Mouse (Mus musculus) midbrain, embryonic 13.5 days (tissue): ENCODE data around the gene Tut4. TPM values are rescaled to one million over a fixed set of nuclear protein-coding genes. Genes with fewer than 3 reads are reported as not detected.
A peak's percentile ranks its signal among the peaks of the same experiment; 100 is the strongest.

Experiments used
- ATAC-seq: fragments of 200-750 bp; cut with Nextera tagmentation; 2 replicates; pipeline ENCODE4 v1.8.0; 2017; ENCODE audit warnings: mild to moderate bottlenecking, moderate TSS enrichment, moderate library complexity
- H3K27ac ChIP-seq: fragments of 300-500 bp; sonication (generic); 2 replicates; pipeline ENCODE4 v1.5.1; 2015; ENCODE audit warnings: inconsistent platforms, mild to moderate bottlenecking, moderate library complexity
- H3K27me3 ChIP-seq: fragments of 300-500 bp; sonication (generic); 2 replicates; pipeline ENCODE4 v1.6.1; 2015; ENCODE audit warnings: mild to moderate bottlenecking, inconsistent platforms
- H3K36me3 ChIP-seq: fragments of 300-500 bp; sonication (generic); 2 replicates; pipeline ENCODE4 v1.6.1; 2015; ENCODE audit warnings: mild to moderate bottlenecking, inconsistent platforms
- H3K4me1 ChIP-seq: fragments of 300-500 bp; sonication (generic); replicated peaks from 2 replicates; pipeline ENCODE4 v1.6.1; 2015; ENCODE audit warnings: inconsistent platforms
- H3K4me2 ChIP-seq: fragments of 300-500 bp; sonication (generic); replicated peaks from 2 replicates; pipeline ENCODE4 v1.6.1; 2015; ENCODE audit warnings: moderate library complexity, mild to moderate bottlenecking, inconsistent platforms
- H3K4me3 ChIP-seq: fragments of 300-500 bp; sonication (generic); replicated peaks from 2 replicates; pipeline ENCODE4 v1.5.1; 2015; ENCODE audit warnings: mild to moderate bottlenecking, inconsistent platforms
- H3K9ac ChIP-seq: fragments of 300-500 bp; sonication (generic); replicated peaks from 2 replicates; pipeline ENCODE4 v1.6.1; 2015; ENCODE audit warnings: mild to moderate bottlenecking, inconsistent platforms
- H3K9me3 ChIP-seq: fragments of 300-500 bp; sonication (generic); 2 replicates; pipeline ENCODE4 v1.6.1; 2016; ENCODE audit warnings: mild to moderate bottlenecking, inconsistent platforms
- WGBS: fragments of 180-500 bp; shearing (Covaris S2); methylation state at CpG from one replicate; pipeline ENCODE4 v1.1.7; 2015; 5-methylcytosine and 5-hydroxymethylcytosine counted together
- polyA plus RNA-seq: library from polyadenylated mRNA; unstranded; fragments of >200 nt; fragmentation: Nextera tagmentation; extraction: Ambion mirVana; gene quantifications from 2 replicates; pipeline ENCODE4 v1.2.1, GENCODE M21; 2015

Tut4 gene
- polyA plus RNA-seq, 1 experiment from 2014 or later: 97.6 TPM

DNA sequence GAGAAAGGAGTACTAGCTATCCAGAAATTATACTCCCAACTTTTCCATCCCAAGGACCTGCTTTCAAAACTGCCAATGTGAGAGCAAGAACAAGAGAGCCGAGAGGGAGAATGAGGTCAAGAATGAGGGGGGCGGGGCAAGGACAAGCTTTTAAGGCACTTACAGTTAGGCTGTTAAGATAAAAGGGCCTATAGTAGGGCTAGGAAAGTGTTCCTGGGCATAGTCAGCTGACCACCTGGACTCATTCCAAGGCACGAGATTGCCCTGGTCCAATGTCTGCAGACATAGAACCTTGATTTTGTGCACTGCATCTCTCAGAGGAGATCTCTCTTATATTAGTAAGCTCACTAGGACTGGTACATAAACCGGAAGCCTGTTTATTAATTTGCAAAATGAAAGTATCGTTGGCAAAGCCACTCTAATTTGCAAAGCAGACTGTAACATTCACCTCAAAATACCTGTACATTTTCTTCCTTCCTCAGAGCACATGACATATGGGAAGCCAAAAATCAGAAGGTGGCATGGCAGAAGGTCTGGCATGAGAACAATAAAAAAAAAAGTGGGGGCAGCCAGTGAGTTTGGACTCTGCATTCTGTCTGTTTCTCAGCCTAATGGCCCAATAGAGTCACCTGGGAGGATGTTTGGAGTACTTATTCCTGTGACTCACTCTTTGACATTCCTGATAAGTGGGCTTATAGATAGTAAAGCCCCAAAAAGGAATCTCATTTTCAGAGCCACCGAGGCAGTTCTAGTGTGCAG is 21.0 kb upstream of the Tut4 start:
- no peak overlapping the region for H3K4me3 ChIP-seq
- peaks cover 4% of the 10 kb centered on the region for H3K4me1 ChIP-seq
- H3K36me3 ChIP-seq: no peaks in the 10 kb centered on the region
- H3K9ac ChIP-seq: no peak overlapping the region
- no peak overlapping the region for H3K27ac ChIP-seq
- H3K4me2 ChIP-seq: no peak overlapping the region
- H3K27me3 ChIP-seq: no peaks in the 10 kb centered on the region
- no peak for ATAC-seq
- no peaks in the 10 kb centered on the region for H3K9me3 ChIP-seq
- WGBS: 73% methylated on average over 6 of the region's 6 CpGs

- Histone ChIP-seq H3K27ac (no peak overlapping the region), H3K27me3 (no peaks in the 10 kb centered on the region), H3K9ac (no peak overlapping the region), H3K4me3 (no peak overlapping the region), H3K4me1 (no peaks in the 10 kb centered on the region), H3K4me2 (no peak overlapping the region), H3K36me3 (no peaks in the 10 kb centered on the region), H3K9me3 (no peaks in the 10 kb centered on the region)
- no peak for ATAC-seq
- WGBS: 72% methylated on average over 7 of the region's 7 CpGs
These were observed 11.1 kb upstream of the Tut4 start for GRCm38 (mm10) chr4:108448091-108448490.

DNA sequence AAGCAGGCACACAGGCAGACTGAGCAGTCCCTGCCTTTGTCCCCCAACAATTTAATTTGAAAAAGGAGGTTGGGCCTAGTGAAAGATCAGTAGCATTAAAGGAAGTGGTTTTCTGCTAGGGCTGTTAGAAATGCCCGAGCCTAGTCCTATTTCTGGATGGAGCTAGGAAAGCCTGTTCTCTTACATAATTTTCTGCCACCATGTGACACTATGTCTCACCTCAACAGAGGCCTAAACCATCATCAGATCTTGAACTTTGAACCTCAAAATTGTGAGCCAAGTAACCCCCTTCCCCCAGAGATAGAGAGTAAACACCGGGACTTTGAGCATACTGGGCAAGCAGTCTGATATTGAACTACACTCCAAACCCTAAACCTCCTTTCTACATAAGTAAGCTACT is 3.2 kb upstream of the Tut4 start:
- H3K27ac ChIP-seq: no peak overlapping the region
- no peaks in the 10 kb centered on the region for H3K36me3 ChIP-seq
- H3K9ac ChIP-seq: no peak overlapping the region
- no peaks in the 10 kb centered on the region for H3K27me3 ChIP-seq
- no peak overlapping the region for H3K4me3 ChIP-seq
- H3K4me2 ChIP-seq: no peak overlapping the region
- peaks cover 16% of the 10 kb centered on the region for H3K4me1 ChIP-seq
- no peaks in the 10 kb centered on the region for H3K9me3 ChIP-seq
- 89% methylated on average over 2 of the region's 2 CpGs for WGBS
- ATAC-seq: no peak

- H3K27ac ChIP-seq: peak overlapping the region; percentile 99
- no peaks in the 10 kb centered on the region for H3K9me3 ChIP-seq
- 0 out of 2 replicates have a peak, but pooled peaks cover 4% of the 10 kb centered on the region for H3K36me3 ChIP-seq
- peak overlapping the region; percentile 99 for H3K4me3 ChIP-seq
- WGBS: 34% methylated on average over 5 of the region's 5 CpGs
- H3K9ac ChIP-seq: peak overlapping the region; percentile 99
- ATAC-seq: no peak
- no peaks in the 10 kb centered on the region for H3K27me3 ChIP-seq
- H3K4me2 ChIP-seq: peak overlapping the region; percentile 78
- peaks cover 20% of the 10 kb centered on the region for H3K4me1 ChIP-seq
These were observed 955 bp upstream of the Tut4 start for GRCm38 (mm10) chr4:108458201-108458741.

GRCm38 (mm10) chr4:108460156-108460923 is 1.1 kb downstream of the Tut4 start:
- Histone ChIP-seq H3K27me3 (no peaks in the 10 kb centered on the region), H3K36me3 (0 out of 2 replicates have a peak, but pooled peaks cover 4% of the 10 kb centered on the region), H3K9ac (peak overlapping the region; percentile 99), H3K9me3 (no peaks in the 10 kb centered on the region), H3K4me3 (peak overlapping the region; percentile 99), H3K4me1 (peaks cover 20% of the 10 kb centered on the region), H3K27ac (peak overlapping the region; percentile 99), H3K4me2 (peak overlapping the region; percentile 78)
- ATAC-seq: peak; percentile 72
- WGBS: under 1% methylated on average over 59 of the region's 59 CpGs

DNA sequence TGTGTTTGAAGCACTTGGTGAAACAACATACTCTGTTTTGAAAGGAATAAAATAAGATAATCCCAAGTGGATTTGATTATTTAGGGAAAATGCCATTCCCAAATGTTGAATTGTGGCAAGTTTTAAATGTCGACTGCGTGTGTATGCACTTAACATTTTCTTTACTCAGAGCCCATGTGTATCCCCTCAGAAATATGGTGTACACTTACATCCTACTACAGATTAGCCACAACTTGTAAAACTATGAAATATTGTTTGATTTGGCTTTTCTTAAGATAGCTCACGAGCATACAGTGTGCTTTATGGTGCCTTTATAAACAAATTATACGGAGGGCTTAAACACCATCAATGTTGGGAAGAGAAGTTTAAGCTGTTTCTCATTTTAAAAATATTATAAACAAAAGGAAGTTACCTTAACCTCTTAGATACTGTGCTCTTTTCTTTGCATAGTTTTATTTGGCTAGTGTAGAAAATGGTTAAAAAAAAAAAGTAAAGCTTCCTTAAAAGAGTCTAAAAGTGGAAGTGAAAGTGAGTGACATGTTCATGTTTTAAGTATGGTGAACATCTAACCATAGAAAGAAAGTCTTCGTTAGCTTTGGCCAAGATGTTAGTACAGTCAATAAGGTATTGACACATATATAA is 2.2 kb downstream of the Tut4 start:
- no peak overlapping the region for H3K27ac ChIP-seq
- H3K9ac ChIP-seq: peak overlapping the region; percentile 55
- H3K36me3 ChIP-seq: 0 out of 2 replicates have a peak, but pooled peaks cover 4% of the 10 kb centered on the region
- WGBS: 76% methylated on average over 5 of the region's 5 CpGs
- no peak for ATAC-seq
- H3K4me1 ChIP-seq: peaks cover 20% of the 10 kb centered on the region
- H3K4me2 ChIP-seq: peak overlapping the region; percentile 78
- no peaks in the 10 kb centered on the region for H3K27me3 ChIP-seq
- no peaks in the 10 kb centered on the region for H3K9me3 ChIP-seq
- peak overlapping the region; percentile 99 for H3K4me3 ChIP-seq

- Histone ChIP-seq H3K27me3 (no peaks in the 10 kb centered on the region), H3K9ac (no peak overlapping the region), H3K4me3 (no peak overlapping the region), H3K4me2 (no peak overlapping the region), H3K36me3 (no peaks in the 10 kb centered on the region), H3K9me3 (no peaks in the 10 kb centered on the region), H3K27ac (no peak overlapping the region), H3K4me1 (no peaks in the 10 kb centered on the region)
- no peak for ATAC-seq
- 91% methylated on average over 2 of the region's 2 CpGs for WGBS
These were observed 14.4 kb downstream of the Tut4 start for GRCm38 (mm10) chr4:108473586-108473985.

GRCm38 (mm10) chr4:108482776-108483175 is 23.6 kb downstream of the Tut4 start:
- no peaks in the 10 kb centered on the region for H3K9me3 ChIP-seq
- ATAC-seq: no peak

DNA sequence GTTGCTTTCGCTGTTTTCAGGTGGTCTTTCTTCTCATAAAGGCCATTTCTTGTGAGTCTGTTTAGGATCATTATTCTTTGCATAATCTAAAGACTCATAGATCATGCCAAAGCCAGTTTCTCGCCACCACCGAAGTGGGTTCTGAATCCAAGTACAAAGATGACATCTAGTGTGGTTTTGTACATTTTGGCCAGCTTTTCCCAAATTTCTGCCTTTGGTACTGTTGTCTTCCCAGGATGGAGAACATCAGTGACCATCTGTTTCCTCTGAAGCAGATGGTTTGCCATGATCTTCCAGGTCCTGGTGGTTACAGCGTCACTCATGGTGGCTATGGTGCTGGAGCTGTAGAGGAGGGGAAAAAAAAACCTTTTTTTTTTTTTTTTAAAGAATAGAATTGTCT is 25.0 kb downstream of the Tut4 start:
- H3K4me1 ChIP-seq: no peaks in the 10 kb centered on the region
- no peaks in the 10 kb centered on the region for H3K9me3 ChIP-seq
- ATAC-seq: no peak
- H3K36me3 ChIP-seq: peaks cover 42% of the 10 kb centered on the region
- H3K4me2 ChIP-seq: no peak overlapping the region
- no peak overlapping the region for H3K27ac ChIP-seq
- no peak overlapping the region for H3K9ac ChIP-seq
- H3K27me3 ChIP-seq: no peaks in the 10 kb centered on the region
- 97% methylated on average over 4 of the region's 4 CpGs for WGBS
- no peak overlapping the region for H3K4me3 ChIP-seq

More at GRCm38 (mm10) chr4:108482776-108483175, 23.6 kb downstream of the Tut4 start:
- H3K27me3 ChIP-seq: no peaks in the 10 kb centered on the region
- H3K36me3 ChIP-seq: peaks cover 39% of the 10 kb centered on the region
- no peak overlapping the region for H3K27ac ChIP-seq
- H3K4me3 ChIP-seq: no peak overlapping the region
- H3K4me2 ChIP-seq: no peak overlapping the region
- H3K9ac ChIP-seq: no peak overlapping the region
- H3K4me1 ChIP-seq: no peaks in the 10 kb centered on the region

- Histone ChIP-seq H3K9me3 (no peaks in the 10 kb centered on the region), H3K27me3 (no peaks in the 10 kb centered on the region), H3K4me2 (no peak overlapping the region), H3K9ac (no peak overlapping the region), H3K4me1 (no peaks in the 10 kb centered on the region), H3K4me3 (no peak overlapping the region), H3K27ac (no peak overlapping the region), H3K36me3 (peaks cover 38% of the 10 kb centered on the region)
- no peak for ATAC-seq
- WGBS: 95% methylated on average over 2 of the region's 2 CpGs
These were observed 43.8 kb downstream of the Tut4 start for GRCm38 (mm10) chr4:108503023-108503422.

GRCm38 (mm10) chr4:108539701-108540100 is 80.5 kb downstream of the Tut4 start:
- no peaks in the 10 kb centered on the region for H3K27me3 ChIP-seq
- no peaks in the 10 kb centered on the region for H3K4me1 ChIP-seq
- 90% methylated on average over 2 of the region's 2 CpGs for WGBS
- H3K27ac ChIP-seq: no peak overlapping the region
- no peak overlapping the region for H3K4me2 ChIP-seq
- no peak overlapping the region for H3K9ac ChIP-seq
- no peak for ATAC-seq
- H3K9me3 ChIP-seq: no peaks in the 10 kb centered on the region
- H3K4me3 ChIP-seq: no peak overlapping the region
- peaks cover 18% of the 10 kb centered on the region for H3K36me3 ChIP-seq

DNA sequence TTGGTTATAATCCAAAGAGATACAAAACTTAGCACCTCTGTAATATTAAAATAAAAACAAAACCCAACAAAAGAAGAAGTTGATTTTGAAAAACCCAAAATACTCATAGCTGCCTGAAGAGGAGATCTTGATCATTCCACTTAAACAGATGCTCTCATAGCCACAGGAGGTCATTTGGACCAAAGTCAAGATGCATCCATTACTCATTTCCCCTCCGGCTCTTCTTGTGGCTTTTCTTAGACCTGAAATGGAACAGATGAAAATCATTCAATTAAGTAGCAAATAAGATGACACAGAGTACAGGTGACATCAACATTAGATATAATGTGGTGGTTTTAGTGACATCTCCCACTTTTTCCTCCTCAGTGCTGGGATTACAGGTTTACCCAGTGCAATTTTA is 105.8 kb downstream of the Tut4 start:
- Histone ChIP-seq H3K9me3 (no peaks in the 10 kb centered on the region), H3K4me1 (no peaks in the 10 kb centered on the region), H3K36me3 (peaks cover 77% of the 10 kb centered on the region), H3K4me2 (no peak overlapping the region), H3K27ac (no peak overlapping the region), H3K27me3 (no peaks in the 10 kb centered on the region), H3K4me3 (no peak overlapping the region), H3K9ac (no peak overlapping the region)
- no peak for ATAC-seq
- 84% methylated on average over 1 of the region's 1 CpGs for WGBS
